Mouse (Mus musculus) urinary bladder, postnatal 36 days (tissue): Measurements from ENCODE around the gene Cerkl.

Experiments used
- DNase-seq, 2 experiments: peaks; one replicate each; pipeline ENCODE4 v3.0.0; 2022; ENCODE audit warnings: low spot score in 2 of 2, mixed read lengths in 1 of 2

The Cerkl gene

DNA sequence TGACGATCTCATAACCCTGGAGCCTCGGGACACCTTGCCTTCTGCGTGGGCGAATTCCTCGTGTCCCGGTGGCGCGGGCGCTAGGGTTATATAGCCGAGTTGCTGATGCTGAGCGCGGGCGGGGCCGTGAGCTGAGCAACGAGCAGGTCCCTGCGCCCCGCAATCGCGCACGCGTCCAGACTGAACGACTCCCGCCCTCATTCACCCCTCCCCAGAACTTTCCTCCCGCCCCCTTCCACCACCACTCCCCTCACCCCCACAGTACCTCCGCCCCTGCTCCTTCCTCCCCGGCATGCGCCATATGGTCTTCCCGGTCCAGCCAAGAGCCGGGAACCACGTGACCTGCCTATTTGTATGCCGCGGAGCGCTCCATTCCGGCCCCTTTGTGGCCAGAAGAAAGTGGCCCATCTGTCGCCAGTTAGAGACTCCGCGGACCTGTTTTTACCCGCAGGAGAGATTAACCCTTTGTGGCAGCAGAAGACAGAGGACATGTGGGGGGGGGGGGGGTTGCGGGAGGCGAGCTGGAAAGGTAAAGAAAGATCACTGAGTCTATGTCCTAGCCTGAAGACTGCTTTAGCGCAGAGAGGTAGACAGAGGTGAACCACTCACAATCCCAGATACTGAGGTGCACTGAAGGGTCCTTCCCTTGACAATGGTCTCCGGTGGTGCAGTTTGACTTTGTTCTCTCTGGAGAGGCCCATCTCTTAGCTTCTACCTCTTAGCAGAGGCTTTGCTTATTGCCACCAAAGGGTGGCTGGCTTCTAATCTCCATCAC is at the start of gene Cerkl, which contains the start of gene Neurod1:
Gene Cerkl (minus strand): TSS at position 211 of the 775 bp plus-strand sequence.
Gene Neurod1 (minus strand): TSS at position 177 of the 775 bp plus-strand sequence.
- no peak for DNase-seq

DNA sequence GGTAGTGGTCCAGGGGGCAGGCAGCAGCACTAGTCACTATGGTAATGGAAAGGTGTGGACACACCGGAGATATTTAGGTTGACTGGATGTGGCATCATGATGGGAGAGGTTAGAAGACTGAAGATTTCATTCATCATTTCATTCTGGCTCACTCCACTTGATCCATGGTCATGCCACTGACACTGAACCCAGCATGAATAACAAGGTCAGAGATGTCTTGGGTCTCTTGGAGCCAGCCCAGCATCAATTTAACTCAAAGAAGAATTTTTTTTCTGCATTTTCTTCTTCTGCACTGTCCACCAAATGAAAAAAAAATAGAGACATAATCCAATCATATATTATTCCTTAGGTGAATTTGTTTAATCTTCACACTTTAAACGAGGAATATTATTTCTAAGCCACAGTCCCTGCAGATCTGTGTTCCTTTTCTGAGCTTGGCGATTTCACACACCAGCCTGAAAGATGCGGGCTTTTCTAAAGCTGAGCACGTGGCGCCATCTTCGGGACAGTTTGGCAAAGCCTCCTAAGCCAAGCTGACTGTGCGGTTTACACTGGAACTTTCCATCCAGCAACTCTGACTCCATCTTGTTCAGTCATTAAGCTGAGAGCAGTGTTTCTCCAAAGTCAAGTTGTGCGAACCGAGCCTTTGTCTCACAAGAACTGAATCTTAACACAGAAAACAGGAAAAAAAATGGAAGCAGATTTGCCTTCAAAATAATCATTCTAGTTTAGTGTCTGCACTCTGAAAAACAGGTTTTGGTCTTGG is 42.6 kb upstream of the Cerkl start:
- peak; percentile 32 to 55 for DNase-seq

DNA sequence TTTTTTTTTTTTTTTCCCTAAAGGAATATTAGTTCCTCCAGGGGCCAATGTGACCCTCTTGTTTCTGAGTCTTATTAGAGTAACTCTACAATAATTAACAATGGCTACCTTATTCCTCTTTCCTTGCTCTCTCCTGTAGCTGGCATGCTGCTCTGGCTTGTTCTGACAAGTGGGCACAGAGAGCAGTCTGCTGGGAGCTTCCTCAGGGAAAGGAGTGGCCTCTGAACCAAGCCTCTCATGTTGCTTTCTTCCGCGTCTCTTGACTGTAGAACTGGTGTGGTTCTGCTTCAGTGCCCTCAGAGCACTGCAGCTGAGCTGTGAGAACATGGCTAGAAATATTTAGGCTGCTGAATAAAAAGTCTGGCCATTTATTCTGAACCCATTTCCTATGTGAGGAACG is 28.5 kb upstream of the Cerkl start:
- DNase-seq = no peak

DNA sequence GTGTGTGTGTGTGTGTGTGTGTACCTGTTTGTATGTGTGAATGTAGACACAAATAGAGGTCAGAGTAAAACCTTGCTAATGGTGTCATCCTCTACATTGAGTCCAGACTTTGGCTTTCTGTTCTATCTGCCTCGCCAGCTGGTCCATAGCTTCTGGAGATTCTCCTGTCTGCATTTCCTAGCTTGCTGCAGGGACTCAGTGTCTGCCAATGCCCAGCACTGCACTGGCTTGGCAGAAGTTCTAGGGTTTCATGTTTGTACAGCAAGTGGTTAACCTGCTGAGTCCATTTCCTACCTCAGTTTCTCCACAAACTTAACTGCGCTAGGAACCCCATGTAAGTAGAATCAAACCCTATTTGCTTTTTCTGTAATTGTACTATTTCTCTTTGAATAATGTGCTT is 25.9 kb upstream of the Cerkl start:
- no peak for DNase-seq

DNA sequence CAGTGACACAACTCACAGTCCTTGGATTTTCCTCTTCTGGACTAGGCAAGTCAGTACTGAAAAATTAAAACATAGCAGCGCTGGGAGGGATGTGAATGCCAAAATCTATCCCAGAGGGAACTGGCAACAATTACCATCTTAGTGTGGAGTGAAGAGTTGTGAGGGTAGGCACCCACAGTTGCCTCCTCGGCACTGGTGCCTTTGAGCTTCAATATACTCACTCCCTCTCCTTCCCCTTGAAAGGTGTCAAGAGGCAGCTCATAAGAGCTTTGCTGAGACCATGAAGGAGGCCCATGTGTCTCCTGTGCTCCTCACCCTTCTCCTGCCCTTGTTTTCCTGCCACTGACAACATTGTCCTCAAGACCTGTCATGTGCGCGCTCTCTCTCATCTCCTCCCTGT is 5.8 kb upstream of the Cerkl start:
- DNase-seq = no peak

DNA sequence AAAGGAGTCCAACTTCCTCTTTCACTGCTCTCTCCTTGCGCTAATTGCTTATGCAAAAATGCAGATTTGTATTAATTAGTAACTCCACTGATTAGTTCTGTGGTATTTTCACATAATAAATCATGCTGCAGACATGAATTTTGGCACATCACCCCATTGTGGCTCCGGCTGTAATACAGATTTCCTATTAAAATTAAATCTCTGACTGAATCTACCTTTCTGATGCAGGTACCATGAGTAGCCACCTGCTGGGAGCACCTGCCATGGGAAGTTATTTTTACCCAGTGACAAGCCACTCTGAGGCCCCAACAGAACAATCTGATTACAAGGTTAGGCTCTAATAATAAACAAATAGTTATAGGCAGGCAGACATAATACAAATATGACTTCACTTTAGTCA is 5.3 kb upstream of the Cerkl start:
- DNase-seq = no peak

DNA sequence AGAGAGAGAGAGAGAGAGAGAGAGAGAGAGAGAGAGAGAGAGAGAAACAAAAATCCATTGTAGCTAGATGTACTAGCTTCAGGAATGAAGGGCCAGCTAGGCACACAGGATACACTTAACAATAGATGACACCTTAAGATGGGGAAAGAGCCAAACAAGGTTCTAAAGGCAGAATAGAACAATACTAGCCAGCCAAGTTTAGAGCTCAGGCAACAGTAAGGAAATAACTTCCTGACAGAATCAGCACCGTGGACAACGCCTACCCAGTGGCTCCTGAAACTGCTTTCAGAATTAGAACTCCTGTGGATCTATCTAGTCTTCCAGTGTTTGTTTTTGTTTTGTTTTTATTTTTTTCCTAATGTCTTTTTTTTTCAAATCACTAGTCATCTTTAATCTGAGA is 4.0 kb upstream of the Cerkl start:
- DNase-seq = no peak

DNA sequence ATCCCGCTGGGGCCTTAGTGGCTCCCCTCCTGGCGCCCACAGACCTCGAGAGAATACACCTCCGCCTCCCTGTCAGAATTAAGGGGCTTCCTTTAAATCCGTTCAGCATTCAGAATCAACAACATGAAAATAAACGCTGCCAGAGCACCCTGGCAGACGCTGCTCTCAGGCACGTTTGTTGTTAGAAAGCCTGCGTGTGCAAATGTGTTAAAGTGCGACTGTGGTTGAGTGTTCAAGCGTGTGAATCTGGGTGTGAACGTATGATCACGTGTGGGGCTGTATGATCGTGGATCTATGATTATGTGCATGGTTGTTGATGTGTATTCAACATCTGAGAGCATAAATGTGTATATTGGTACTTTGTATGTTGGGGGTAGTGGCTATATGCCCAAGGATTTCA is 3.5 kb upstream of the Cerkl start:
- no peak for DNase-seq

DNA sequence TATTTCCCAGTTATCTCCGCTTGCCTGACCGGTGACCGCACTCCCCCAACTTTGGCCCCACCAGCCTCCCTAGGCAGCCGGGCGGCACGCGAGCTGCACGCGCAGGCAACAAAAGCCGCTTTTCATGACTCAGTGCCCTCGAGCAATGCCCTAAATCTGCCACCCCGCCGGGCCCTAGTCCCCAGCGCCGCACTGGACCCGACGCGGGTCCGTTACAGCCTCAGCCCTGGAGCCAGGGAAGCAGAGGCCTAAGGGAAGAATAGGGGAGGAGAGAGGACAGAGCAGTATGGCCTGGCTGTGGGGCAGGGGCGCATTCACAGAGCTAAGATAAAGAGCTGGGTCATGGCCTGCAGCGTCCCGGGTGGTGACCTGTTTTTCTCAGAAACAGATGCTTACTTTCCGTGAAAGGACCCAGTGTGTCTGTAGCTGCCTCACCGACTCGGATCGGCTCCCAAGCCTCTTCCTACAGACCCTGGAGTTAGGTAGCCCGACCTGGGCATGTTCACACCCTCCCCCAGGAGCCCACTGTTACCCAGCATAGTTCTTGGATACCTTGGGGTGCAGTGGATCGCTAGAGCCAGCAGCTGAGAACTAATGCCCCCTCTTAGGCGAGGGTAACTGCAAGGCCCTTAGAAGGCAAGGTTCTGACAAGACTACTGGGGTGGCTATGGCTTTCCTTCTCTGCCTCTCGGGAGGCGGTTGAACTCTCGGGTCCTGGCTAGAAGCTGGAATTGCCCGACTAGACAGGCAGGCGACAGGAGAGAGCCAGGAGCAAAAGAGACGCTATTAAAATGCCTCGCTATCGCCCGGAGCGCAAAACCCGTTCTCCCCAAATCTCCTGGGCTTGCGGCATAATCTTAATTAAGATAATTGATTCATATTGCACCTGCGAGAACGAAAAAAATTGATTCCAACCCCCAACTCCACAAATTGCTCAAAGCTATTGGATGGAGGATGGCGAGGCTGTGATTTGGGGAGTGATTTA is 2.8 kb upstream of the Cerkl start:
- no peak for DNase-seq

DNA sequence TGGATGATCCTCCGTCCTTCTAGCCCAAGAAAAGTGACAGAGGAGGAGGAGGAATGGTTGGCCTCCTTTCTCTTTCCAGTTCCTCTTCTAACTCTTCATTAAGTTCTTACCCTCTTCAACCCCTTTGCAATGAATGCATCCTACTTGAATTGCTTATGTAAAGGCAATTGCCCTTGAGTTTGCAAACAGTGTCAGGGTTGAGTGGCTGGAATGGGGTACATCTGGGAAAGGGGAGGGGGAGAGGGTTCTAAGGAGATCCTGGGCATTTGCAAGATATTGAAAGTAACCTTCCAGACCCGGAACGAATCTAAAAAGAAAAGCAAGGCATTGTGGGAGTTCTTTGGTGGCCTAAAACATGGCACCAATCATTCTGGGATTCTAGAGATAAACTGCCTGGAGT is 1.3 kb upstream of the Cerkl start:
- DNase-seq = no peak

DNA sequence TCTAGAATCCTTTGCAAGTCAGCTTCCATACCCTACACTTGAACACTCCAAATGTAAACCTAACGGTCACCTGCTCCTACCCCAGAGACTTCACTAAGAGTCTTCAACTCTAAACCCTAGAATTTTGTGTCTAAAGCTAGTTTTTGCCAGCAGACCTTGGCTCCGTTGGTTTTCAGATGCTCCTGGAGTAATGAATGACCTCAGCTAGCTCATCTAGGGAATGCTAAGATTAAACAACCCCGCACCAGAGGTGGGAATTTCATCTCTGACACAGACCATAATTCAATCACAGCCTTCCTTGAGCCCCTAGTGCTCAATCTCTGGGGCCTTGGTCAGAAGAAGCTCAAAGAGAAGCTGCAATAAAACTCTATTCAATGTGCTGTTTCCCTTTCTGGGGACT is 849 bp upstream of the Cerkl start:
- DNase-seq = no peak

DNA sequence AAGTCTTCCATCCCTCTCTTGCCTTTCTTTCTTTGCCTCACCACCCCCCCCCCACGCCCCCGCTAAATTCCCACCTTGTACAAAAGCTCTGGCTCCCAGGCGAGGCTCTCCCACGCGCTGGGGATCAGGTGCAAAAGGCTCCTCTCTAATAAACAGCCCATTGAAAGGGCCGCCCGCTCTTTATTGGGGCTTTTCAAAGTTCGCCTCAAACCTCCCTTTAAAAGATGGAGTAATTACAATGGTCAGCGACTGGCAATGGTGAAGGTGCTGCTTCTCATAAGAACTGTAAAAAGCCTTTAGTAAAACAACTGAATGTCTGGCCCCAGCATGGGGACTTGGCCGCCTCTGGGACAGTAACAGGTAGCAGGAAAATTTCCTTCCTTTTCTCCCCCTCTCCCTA is 939 bp downstream of the Cerkl start:
- DNase-seq = no peak

DNA sequence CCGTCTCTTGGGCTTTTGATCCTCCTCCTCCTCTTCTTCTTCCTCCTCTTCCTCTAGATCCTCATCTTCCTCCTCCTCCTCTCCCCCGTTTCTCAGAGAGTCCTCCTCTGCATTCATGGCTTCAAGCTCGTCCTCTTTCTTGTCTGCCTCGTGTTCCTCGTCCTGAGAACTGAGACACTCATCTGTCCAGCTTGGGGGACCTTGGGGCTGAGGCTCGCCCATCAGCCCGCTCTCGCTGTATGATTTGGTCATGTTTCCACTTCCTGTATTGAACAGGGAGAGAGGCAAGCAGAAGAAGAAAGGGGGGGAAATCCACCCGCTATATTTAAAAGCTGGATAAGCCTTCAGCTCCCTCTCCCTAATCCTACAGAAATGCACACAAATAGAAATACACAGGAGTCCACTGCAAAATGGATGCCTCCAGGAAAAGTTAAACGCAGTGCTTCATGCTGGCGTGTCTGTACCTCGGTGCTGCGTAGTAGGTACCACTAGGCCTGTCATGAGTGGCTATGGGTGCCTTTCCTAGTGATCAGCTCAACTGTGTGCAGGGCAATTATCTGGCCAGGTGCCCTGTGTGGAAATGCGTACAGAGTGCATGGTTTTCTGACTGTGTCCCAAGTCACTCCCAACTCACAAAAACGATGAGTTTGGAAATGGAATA is 1.7 kb downstream of the Cerkl start:
- no peak for DNase-seq

DNA sequence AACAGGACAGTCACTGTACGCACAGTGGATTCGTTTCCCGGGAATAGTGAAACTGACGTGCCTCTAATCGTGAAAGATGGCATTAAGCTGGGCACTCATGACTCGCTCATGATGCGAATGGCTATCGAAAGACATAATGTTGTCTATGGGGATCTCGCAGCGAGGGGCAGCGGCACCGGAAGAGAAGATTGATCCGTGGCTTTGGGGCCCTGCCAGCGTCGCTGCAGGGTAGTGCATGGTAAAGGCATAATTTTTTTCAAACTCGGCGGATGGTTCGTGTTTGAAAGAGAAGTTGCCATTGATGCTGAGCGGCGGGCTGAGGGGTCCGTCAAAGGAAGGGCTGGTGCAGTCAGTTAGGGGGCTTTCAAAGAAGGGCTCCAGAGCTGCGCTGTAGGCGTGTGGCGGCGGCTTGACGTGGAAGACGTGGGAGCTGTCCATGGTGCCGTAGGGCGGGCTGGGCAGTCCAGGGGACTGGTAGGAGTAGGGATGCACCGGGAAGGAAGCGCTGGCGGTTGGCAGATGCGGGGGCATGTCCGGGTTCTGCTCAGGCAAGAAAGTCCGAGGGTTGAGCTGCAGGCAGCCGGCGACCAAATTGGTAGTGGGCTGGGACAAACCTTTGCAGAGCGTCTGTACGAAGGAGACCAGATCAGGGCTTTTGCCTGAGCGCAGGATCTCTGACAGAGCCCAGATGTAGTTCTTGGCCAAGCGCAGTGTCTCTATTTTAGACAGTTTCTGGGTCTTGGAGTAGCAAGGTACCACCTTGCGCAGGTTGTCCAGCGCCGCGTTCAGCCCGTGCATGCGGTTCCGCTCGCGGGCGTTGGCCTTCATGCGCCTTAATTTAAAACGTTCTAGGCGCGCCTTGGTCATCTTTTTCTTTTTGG is 2.4 kb downstream of the Cerkl start:
- DNase-seq = peak; percentile 28 to 55

DNA sequence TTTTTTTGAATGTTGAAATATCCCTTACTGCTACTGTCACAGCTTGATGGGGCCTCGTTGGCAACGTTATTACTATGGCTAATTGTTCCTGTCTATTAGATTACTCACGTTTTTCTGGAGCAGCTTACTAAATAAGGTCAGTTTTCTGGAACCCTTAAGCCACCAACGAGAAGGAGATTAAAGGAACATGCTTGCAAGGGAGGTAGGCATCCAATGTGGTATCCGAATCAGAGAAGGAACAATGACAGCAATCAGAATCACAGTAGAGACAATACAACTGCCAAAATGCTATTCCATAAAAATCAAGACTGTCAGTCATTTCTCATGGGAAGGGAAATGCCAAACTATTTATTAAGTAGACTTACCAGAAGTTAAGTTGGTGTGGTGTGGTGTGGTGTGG is 5.1 kb downstream of the Cerkl start:
- no peak for DNase-seq

DNA sequence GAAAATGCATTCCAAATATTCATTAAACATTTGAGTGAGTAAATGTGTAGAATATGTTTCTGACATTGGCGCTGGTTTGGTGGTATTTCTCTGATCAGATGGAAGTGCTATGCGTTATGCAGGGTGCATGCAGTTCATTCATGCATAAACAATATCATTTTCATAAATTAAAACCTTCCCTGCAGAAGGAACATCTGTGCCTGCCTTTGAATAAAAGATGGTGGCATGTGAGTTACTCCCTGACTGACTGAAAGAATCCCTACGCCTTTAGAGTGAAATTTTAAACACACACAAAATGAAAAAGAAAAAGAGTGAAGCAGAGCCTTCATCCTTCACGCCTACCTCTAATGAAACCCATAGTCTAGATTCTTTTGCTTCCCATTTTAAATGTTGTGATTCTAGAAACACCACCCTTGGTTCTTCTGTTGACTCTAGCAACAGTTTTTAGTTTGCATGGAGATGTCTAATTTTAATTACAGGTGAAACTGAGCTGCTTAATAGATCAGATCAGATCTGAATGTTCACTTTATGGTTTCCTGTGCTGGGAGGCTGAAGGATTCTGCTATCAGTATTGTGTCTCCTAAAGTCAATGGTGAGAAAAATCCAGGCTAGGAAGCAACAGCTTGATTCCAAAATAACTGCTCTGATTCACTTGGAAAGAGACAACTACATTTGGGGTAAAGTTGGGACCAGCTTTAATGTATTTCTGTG is 5.7 kb downstream of the Cerkl start:
- DNase-seq = no peak

DNA sequence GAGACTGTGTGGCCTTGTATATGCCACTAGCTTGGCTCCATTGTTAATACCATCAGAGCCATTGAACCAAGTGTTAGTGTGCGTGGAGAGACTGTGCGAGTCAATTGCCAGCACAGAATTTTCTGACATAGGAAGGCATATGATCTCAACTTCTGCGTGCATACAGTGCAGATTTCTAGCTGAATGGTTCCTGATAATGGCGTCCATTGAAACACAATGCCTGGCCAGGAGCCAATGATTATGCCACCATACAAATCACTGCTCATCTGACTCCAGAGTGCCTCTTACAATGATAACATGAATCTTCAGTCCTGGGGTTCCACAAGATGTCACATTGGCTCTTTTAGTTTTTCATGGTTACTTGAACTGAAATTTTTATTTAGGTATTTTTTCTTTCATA is 7.2 kb downstream of the Cerkl start:
- no peak for DNase-seq

DNA sequence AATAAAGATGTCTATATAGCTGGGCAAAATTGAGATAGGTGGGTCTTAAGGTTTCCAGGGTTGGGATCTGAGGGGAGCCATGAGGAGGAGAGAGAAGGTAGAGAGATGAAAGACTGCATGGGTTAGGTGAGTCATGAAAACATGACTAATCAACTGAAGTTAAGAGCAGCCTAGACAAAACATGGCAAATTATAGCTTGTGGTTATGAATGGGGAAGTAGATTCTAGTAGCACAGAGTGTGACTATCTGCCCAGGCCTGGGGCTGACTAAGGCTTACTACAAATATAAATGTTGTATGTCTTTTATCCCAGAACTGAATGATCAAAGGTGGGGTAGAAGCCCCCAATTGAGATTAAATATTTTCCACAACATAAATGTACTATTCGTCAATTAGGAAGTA is 9.4 kb downstream of the Cerkl start:
- DNase-seq = no peak

DNA sequence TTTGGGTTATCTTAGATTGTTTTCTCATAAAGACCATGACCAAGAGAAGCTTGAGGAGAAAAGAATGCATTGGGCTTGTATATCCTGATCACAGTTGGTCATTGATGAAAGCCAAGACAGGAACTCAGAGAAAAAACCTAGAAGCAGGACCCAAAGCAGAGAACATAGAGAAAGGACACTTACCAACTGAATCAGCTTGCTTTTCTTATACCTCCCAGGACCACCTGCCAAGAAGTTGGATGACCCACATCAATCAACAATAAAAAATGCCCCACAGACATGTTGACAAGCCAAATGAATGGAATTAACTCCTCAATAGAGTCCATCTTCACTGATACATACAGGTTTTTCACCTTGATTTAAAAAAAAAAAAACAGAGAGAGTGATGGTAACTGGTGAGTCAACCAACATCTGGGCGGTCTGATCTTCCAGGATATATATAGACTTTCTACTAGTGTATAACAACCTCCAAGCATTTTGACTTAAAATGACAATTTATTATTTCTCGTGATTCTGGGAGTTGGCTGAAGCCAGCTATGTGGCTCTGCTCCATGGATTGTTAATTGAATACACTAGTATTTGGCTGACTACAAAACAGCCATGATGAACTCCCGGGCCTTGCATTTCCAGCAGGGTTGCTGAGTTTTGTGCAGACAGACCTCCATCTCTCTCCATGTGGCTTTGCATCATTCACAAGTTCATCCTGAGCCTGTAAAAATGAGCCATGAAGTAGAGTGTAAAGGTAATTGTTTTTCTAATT is 12.5 kb downstream of the Cerkl start:
- DNase-seq = no peak
